Mouse (Mus musculus): Measurements from ENCODE around the gene Dusp8. TPM values are rescaled to one million over a fixed set of nuclear protein-coding genes. Genes with fewer than 3 reads are reported as not detected.

The Dusp8 gene
- total RNA-seq (2023) = 3.0 TPM

GRCm38 (mm10) chr7:142095183-142095931 lies at the start of gene Dusp8:
Dusp8 (minus strand) TSS chr7:142095843.

GRCm38 (mm10) chr7:142144507-142144906 lies 48.9 kb upstream of the Dusp8 start, which contains the start of gene Gm45337:
Gm45337 (minus strand) TSS chr7:142144607.

GRCm38 (mm10) chr7:142135934-142136333 lies 40.3 kb upstream of the Dusp8 start, which contains the start of gene Gm39115:
Gm39115 (minus strand) TSS chr7:142136034.

GRCm38 (mm10) chr7:142120629-142121028 lies 25.0 kb upstream of the Dusp8 start, which contains the start of gene Gm45618:
Gm45618 (minus strand) TSS chr7:142120729.

GRCm38 (mm10) chr7:142060931-142061565 lies 34.6 kb downstream of the Dusp8 start, which contains the start of gene Mob2:
Mob2 (minus strand) TSS chr7:142061065.

Other genes with a start within 250 kb of the Dusp8 start
- 65.4 TPM for gene Tollip, start 177.3 kb downstream of the Dusp8 start, total RNA-seq (2023)
- gene Brsk2, start 146.1 kb downstream of the Dusp8 start, total RNA-seq (2023) = not detected
- gene Mob2, start 34.8 kb downstream of the Dusp8 start, total RNA-seq (2023) = 56.5 TPM
- not detected for gene Gm45618, start 24.9 kb upstream of the Dusp8 start, total RNA-seq (2023)
- gene Gm39115, start 40.2 kb upstream of the Dusp8 start, total RNA-seq (2023) = not detected
- not detected for gene Gm45337, start 48.8 kb upstream of the Dusp8 start, total RNA-seq (2023)
- not detected for gene Gm29735, start 61.3 kb upstream of the Dusp8 start, total RNA-seq (2023)
- gene Gm4553, start 69.9 kb upstream of the Dusp8 start, total RNA-seq (2023) = not detected
- not detected for gene Krtap5-2, start 80.2 kb upstream of the Dusp8 start, total RNA-seq (2023)
- not detected for gene Gm10153, start 94.5 kb upstream of the Dusp8 start, total RNA-seq (2023)
- gene Krtap5-3, start 105.5 kb upstream of the Dusp8 start, total RNA-seq (2023) = not detected
- gene Gm7579, start 116.0 kb upstream of the Dusp8 start, total RNA-seq (2023) = not detected
- gene Krtap5-5, start 134.1 kb upstream of the Dusp8 start, total RNA-seq (2023) = not detected
- gene Gm40460, start 145.2 kb upstream of the Dusp8 start, total RNA-seq (2023) = not detected
- not detected for gene Gm2431, start 162.5 kb upstream of the Dusp8 start, total RNA-seq (2023)
- gene Gm4559, start 178.5 kb upstream of the Dusp8 start, total RNA-seq (2023) = not detected
- not detected for gene Krtap5-1, start 201.3 kb upstream of the Dusp8 start, total RNA-seq (2023)
- gene Krtap5-4, start 207.7 kb upstream of the Dusp8 start, total RNA-seq (2023) = not detected